Mouse (Mus musculus): ENCODE results near the gene Med15. TPM values are rescaled to one million over a fixed set of nuclear protein-coding genes. Genes with fewer than 3 reads are reported as not detected.

Gene Med15
- total RNA-seq, 2 experiments from 2014 or later = 19.8 to 20.9 TPM

DNA sequence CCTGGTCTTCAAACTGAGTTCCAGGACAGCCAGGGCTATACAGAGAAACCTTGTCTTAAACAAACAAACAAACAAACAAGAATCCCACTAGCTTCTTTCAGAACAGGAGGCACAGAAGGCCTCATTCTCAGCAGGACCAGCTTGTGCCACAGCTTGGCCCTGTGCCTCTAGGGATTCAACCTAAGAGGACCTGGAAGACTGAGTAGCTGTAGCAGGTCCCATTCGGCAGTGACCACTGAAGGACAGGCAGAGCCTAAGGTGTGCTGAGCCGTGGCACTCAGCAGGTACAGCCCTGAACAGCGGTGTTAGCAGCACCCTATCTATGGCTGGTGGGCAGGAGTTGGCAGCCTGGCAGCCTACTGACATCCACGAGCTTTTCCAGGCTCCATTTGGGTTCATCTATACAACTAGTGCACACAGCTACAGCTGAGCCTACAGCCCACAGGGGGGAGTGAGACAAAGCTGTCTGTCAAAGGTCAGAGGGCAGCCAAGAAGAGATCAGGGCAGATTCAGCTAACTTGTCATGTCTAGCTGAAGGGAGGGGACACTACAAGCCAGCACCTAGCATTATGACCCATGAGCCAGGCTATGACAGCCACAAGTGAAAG is 78.4 kb downstream of the Med15 start:
- DNase-seq = no peak
- intact Hi-C loops (cut with DNase I; ENCODE audit: low total_unique reads) = no loop called here

DNA sequence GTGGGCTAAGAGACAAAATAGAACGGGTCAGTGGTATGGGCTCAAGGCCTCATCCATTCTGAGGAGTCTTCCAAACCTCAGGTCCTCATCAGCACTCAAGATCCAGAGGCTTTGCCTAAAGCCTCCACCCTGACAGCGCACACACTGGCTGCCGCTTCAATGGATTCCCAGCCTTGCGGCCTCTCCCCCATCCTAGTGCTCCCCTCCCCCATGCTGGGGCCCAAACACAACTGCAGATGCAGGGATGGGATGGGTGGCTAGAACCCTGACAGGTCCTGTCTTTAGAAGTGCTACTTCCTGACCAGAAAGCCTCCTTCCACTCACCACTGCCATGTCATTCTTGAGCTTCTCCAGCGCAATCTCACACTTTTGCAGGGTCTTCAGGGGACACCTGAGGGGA is 79.1 kb downstream of the Med15 start:
- intact Hi-C loops (cut with DNase I; ENCODE audit: low total_unique reads) = no loop called here
- DNase-seq = no peak

DNA sequence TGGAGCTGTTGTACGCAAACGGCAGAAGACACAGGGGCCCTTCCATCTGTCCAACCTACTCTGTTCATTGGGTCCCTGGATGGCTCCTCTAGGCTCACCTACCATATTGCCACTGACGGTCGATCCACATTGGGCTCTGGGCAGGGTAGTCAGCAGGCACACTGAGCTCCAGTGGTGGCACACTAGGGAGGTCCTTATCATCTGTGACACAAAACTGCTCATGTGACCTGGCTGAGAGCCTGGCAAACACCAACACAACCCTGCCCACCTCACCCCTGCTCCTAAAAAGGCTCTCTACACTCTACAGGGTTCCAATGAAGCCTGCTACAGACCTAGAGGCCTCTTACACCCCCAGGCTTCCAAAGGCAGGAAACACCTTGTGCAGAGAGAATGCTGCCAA is 80.1 kb downstream of the Med15 start:
- DNase-seq = no peak

DNA sequence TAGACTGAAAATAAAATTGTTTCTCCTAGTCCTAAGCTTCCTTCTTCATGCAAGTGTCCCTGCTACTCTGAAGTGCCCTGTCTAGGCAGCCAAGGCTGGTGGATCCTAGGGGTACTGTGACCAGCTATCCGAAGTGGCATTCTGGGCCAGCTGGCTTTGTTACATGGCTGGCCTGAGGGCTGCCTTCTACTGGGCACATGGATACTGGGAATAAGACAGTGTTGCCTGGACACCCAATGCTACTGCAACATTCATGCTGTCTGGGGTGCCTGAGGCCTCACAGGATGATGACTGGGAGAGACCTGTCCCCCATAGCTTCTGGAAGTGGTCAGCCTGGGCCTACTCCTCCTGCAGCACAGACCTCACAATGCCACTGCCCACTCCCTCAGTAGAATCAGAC is 82.0 kb downstream of the Med15 start:
- no peak for DNase-seq
- intact Hi-C loops (cut with DNase I; ENCODE audit: low total_unique reads) = no loop called here

More for the DNA sequence above, 80.1 kb downstream of the Med15 start:
- intact Hi-C loops (cut with DNase I; ENCODE audit: low total_unique reads) = no loop called here

DNA sequence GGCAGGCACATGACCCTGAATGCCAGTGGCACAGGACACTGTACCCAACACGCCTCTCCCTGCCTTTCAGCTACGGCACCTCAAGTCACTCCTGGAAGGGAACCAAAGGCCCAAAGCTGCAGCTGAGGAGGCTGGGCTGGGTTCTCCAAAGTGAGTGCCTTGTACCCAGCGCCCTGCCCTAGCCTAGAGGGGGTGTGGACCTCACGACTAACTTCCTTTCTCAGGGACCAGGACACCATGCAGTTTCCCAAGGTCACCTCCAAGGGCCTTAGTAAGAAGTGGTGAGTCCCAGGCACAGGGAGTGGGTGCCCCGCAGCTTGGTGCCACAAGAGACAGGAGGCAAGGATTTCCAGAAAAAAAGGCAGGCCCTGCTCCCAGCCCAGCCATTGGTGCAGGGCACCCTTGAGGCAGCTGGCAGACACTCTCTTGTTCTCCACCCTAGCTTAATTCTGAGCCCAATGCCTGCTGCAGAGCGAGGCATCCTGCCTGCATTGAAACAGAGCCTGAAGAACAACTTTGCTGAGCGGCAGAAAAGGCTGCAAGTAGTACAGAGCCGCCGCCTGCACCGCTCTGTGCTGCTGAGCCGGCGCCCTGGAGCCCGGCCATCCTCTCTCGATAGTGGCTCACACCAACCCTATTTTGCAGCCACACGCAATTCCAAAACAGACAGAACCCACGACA is 82.6 kb downstream of the Med15 start:
- intact Hi-C loops (cut with DNase I; ENCODE audit: low total_unique reads) = no loop called here
- DNase-seq = no peak

DNA sequence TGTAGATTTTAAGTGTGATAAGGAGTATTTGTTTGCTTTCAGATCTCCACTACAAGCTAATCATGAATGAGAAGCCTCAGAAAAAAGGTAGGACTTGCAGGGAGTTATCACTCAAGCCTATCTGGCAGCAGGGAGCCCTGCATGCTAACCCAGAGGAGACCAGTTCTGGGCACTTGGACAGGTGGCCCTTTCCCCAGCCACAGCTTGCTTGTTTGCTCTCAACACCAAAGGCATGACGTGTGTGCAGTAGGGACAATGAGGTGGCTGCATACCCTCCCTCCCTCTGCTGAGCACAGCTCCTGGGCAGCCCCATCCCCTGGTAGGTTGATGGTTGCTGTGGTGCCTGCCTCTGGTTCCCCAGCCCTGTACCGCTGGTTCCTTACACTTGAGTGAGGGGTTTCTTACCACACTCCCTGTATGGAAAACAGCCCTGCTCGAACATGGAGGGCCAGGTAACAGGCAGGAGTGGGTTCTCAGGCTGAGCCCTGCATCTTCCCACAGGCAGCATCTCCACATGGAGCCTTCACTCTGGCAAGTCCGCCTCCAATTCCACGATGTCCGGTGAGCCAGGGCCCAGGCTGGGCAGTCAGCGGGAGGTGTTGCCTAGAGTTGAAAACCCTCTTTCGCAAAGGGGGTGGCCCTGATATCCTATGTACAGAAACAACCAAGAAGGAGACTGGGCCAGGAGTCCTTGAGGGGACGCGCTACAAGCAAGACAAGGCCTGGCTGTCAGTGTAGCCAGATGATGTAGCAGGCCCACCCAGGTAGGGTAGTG is 84.9 kb downstream of the Med15 start:
- intact Hi-C loops (cut with DNase I; ENCODE audit: low total_unique reads) = no loop called here
- no peak for DNase-seq

DNA sequence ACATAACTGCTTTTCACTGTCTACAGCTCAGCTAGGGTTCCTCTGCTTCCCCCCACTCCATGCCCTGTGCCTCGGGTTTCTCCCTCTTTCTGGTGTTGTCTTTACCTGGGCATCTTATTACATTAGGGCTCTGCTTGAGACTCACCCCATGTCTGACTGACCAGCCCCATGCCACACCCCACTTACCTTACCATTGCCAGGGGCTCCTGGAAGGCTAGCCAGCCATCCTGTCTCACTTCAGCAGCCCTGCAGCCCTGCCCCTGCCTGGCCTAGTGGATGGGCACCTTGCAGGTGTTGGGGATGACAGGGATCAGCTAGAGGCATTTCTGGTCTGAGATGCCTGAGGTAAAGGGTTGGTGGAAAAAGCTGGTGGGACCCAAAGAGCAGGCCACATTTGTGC is 85.5 kb downstream of the Med15 start:
- DNase-seq = no peak
- intact Hi-C loops (cut with DNase I; ENCODE audit: low total_unique reads) = no loop called here

DNA sequence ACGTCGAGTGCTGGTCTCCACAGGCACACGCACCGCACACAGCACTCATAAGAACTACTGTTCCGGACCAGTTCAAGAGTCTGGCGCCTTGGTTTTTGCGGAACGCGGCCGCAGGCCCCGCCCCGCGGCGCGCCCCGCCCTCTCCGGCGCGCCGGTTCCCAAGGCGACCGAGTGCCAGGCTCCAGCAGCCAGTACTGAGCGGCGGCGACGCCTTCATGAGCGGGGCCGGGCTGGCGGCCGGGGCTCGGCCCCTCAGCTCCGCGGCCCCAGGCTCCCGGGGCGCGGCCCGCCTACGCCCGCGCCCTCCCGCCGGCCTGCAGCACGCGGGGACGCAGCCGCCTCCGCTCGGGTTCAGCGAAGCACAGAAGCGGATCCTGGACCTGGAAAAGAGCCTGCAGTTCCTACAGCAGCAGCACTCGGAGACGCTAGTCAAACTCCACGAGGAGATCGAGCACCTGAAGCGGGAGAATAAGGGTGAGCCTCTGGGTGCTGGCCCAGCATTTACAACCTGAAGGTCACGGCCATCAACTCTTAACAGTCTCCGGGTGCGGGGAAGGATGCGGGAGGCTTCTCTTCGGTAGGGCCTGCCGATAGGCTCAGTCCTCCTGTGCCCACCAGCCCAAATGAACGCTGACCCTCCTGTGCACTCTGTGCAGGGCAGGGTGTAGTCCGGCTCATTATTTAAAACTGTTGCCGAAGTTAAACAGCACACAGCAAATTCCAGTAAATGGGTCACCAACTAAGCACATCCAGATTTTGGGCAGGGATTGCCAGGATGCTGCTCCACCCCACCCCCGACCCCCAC is 86.2 kb downstream of the Med15 start, which contains the start of gene Ccdc74a:
Gene Ccdc74a (plus strand): TSS at position 161 of the 805 bp plus-strand sequence.
- peak; percentile 82 for DNase-seq
- intact Hi-C loops (cut with DNase I; ENCODE audit: low total_unique reads) = no loop called here

DNA sequence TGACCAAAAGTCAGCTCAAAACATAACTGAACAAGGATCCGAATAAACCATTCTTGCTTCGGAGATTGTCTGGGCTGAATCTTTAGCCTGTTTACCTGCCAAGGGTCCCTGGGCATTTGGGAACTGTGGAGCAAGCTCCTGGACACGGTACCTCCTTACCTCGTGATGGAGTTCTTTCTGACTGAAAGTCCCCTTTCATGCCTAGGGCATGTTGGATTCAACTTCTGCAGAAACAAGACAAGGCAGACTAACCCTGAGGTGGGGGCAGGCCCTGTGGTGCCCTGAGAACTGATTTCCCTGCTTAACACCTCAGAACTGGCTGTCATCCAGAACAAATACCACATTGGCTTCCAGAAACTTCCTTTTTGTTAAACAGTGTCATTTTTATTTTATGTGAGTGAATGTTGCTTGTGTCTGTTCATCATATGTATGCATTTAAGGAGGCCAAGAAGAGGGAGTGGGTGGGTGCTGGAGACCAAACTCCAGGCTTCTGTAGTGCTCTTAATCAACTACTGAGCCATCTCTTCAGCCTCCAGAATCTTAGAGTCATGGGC is 89.2 kb downstream of the Med15 start:
- no peak for DNase-seq
- intact Hi-C loops (cut with DNase I; ENCODE audit: low total_unique reads) = no loop called here

DNA sequence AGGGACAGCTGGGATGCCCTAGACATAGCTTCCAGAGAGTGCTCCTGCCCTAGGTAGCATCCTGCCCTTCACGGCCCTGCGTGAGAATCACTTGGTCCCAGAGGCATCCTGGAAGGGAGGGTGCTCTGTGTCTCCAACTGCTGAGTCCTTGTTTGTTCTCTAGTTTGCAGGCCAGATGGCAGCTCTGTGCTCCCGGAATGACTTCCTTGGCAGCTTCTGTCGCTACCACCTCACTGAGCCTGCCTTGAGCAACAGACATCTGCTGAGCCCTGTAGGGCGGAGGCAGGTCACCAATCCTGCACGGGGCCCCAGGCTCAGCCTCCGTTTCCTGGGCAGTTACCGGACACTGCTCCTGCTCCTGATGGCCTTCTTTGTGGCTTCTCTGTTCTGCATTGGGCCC is 90.4 kb downstream of the Med15 start:
- no peak for DNase-seq
- intact Hi-C loops (cut with DNase I; ENCODE audit: low total_unique reads) = no loop called here

DNA sequence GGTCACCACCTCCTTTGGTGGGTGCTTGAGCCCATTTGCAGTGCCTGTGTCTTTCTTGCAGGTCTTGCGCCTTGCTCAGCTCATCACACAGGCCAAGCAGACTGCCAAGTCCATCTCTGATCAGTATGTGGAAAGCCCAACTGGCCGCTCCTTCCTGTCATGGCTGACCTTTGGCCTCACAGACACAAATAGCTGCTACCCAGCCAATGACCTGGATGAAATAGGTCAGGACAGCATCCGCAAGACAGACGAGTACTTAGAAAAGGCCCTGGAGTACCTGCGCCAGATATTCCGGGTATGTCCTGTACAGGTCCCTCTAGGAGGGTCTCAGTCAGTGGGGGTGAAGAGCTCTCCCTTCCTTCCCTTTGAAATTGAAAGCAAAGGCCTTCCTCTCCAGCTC is 91.4 kb downstream of the Med15 start:
- DNase-seq = no peak
- intact Hi-C loops (cut with DNase I; ENCODE audit: low total_unique reads) = no loop called here

DNA sequence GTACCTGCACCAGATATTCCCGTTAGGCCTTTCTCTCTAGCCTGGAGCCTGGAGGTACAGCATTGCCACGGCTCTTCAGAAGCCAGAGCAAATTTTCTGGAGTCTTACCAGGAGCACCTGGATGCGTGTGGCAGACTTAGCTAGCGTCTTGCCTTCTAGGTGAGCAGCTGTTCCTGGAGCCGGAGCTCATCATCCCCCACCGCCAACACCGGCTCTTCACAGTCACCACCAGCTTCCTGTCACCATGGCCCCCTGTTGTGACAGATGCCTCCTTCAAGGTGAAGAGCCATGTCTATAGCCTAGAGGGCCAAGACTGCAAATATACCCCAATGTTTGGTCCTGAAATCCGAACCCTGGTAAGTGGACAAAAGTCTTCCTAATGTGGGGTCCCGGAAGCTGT is 92.0 kb downstream of the Med15 start:
- intact Hi-C loops (cut with DNase I; ENCODE audit: low total_unique reads) = no loop called here

DNA sequence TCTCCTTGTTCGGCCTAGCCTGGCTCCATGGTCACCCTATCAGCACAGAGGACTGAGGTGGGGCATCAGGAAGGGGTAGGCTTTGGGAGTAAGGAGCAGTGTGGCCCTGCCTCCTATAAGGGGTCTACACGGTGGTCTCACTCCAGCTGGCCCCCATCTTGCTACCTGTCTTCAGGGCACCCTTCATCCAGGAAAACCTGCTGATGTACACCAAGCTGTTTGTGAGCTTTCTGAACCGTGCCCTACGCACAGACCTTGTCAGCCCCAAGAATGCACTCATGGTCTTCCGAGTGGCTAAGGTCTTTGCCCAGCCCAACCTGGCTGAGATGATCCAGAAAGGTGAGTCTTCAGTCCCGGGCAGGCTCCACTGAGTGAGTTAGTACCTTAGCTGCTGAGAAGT is 92.7 kb downstream of the Med15 start:
- DNase-seq = no peak
- intact Hi-C loops (cut with DNase I; ENCODE audit: low total_unique reads) = no loop called here

More for the DNA sequence above, 92.0 kb downstream of the Med15 start:
- no peak for DNase-seq

DNA sequence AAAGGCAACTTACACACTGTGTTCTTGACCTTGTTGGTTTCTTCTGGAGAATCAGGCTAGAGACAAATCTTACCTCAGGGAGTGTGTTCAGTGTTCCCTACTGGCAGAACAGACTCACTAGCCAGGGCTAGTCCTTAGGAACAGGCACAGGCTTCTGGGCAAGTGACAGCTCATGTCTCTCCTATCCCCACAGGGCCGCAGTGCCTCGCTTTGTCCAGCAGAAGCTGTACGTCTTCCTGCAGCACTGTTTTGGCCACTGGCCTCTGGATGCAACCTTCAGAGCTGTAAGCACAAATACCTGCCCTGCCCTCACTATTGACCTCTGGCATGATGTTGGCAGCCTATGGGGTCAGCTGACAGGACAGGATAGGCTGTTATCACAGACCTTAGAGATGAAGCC is 93.6 kb downstream of the Med15 start:
- no peak for DNase-seq
- intact Hi-C loops (cut with DNase I; ENCODE audit: low total_unique reads) = no loop called here

DNA sequence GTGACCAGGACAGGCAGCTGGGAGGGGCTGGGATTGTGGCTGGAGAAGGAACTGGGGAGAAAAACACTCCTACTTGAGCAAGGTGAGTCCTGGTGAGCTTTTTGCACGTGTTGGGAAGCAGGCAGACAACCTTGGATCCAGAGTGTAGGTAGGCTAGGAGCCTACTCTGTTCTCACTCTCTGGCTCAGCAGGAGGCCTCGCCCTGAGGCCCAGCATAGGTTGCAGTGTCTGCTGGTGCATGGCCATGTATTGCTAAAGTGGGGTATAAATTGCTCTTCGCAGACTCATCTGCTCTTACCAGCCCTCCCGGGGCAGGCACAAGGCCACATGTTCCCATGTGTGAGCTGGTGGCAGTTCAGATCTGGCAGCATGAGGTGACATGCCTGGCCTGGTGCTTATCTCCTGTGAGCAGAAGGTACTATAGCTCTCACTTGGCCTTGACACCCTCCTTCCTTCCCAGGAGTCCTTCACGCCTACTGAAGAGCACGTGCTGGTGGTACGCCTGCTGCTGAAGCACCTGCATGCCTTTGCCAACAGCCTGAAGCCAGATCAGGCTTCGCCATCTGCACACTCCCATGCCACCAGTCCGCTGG is 94.6 kb downstream of the Med15 start:
- no peak for DNase-seq
- intact Hi-C loops (cut with DNase I; ENCODE audit: low total_unique reads) = no loop called here

DNA sequence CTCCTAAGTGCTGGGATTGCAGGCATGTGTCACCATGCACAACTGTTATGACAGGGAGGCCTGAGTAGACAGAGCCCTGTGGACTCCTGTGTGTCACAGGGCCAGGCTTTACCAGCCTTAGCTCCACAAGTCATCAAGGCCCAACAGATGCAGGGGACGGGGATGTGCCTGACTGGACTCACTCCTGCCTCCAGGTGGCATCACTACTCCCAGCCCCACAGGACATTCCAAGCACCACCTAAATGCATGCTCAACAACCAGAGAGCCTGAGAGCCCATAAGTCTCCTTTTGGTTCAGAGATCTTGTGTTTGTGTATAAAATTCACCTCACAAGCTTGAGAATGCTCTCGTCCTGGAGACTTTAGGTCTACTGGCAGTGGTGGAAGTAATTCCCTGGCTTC is 95.1 kb downstream of the Med15 start:
- intact Hi-C loops (cut with DNase I; ENCODE audit: low total_unique reads) = no loop called here

DNA sequence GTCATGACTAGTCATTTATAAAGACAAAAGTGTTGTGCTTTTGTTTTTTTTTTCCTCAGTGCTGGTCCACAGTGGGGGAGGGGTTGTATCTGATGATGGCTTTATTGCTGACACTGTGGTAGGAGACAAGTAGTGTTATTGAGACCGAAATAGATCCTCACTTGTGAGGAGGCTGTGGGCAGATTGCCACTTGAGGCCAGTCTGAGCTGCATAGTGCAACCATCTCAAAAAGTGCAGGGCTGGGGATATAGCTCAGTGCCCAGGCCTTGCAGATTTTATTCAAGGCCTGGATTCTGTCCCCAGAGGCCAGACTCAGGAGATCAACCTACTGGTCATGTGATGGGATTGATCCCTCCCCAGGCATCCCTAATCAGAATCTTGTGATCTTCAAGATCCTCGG is 95.8 kb downstream of the Med15 start:
- intact Hi-C loops (cut with DNase I; ENCODE audit: low total_unique reads) = no loop called here
- no peak for DNase-seq

More for the DNA sequence above, 95.1 kb downstream of the Med15 start:
- DNase-seq = no peak

DNA sequence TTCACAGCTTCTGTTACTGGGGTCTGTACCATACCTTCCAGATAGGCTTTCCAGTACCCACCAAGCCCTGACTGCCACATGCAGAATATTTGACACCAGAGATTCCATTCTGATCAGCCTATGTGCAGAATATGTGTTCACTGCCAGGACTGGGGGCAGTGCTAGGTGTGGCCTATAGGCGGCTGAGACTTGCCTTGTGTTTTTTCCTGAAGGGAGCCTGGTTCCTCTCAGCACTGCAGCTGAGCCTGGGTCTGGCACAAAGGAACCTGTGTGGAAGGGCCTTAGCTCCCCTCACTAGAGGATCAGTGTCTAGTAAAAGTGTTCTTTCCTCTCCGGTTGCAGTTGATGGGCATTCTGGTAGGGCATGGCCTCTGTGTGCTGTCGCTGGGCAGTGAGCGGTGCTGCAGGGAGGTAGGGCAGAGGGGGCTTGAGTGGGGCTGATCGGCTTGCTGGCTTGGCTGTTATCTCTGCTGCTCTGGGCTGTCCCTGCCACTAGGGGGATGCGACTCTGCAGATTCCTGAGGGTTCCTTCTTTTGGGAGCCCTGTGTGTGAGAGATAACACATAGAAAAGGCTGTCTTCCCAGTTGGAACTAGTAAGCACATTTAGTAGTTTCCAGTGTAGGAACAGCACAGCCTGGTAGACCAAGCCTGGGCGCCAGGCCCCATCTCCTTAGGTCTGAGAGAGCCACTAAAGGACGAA is 99.1 kb downstream of the Med15 start:
- DNase-seq = no peak
- intact Hi-C loops (cut with DNase I; ENCODE audit: low total_unique reads) = no loop called here

DNA sequence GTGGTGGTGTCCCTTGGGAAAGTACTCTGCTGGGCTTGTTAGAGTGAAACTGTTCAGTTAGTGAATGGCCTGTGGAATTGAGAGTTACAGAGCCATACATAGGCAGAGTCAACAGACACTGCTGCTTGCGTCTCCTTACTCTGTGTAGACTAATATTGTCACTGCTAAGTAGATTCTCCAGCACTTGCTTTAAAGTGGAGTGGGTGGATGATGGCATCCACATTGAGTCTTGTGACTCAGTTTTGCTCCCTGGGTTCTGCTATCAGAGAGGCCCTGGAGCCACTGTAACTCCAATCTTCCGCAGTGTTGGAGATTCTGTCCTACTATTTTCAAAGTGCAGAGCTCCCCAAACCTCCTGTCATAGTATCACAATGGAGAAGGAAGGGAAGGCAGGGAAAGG is 100.1 kb downstream of the Med15 start:
- intact Hi-C loops (cut with DNase I; ENCODE audit: low total_unique reads) = no loop called here
- DNase-seq = no peak
